Mouse (Mus musculus) testis, adult 2 months (tissue): Measurements from ENCODE around the gene Fam186a. TPM values are rescaled to one million over a fixed set of nuclear protein-coding genes. Genes with fewer than 3 reads are reported as not detected.
"Not testable (repeated sequence)": the region's sequence is repeated elsewhere in the genome, so short reads cannot be mapped to it uniquely, and the experiment has no call there.

Experiments
- H3K27ac ChIP-seq: fragments of 200-500 bp; 2 replicates; pipeline ENCODE4 v1.5.1; 2012; ENCODE audit warnings: low read depth, low read length; ENCODE audit not compliant: control insufficient read depth, insufficient read depth
- H3K27me3 ChIP-seq: fragments of 200-500 bp; 2 replicates; pipeline ENCODE4 v1.6.1; 2012; ENCODE audit warnings: mild to moderate bottlenecking, low read length, moderate library complexity; ENCODE audit not compliant: control insufficient read depth, insufficient read depth
- H3K36me3 ChIP-seq: fragments of 200-500 bp; 2 replicates; pipeline ENCODE4 v1.6.1; 2012; ENCODE audit warnings: mild to moderate bottlenecking, low read length; ENCODE audit not compliant: control insufficient read depth, insufficient read depth
- H3K4me1 ChIP-seq: fragments of 200-500 bp; 2 replicates; pipeline ENCODE4 v1.6.1; 2012; ENCODE audit warnings: low read length; ENCODE audit not compliant: control insufficient read depth, insufficient read depth
- H3K4me3 ChIP-seq: fragments of 200-500 bp; 2 replicates; pipeline ENCODE4 v1.5.1; 2012; ENCODE audit warnings: low read depth, mild to moderate bottlenecking, low read length, moderate library complexity, mixed read lengths; ENCODE audit not compliant: control insufficient read depth
- CTCF ChIP-seq: fragments of 200-500 bp; IDR thresholded peaks from 2 replicates; pipeline ENCODE4 v1.5.1; 2012; ENCODE audit warnings: low read depth, mild to moderate bottlenecking, inconsistent platforms, low read length, moderate library complexity; ENCODE audit not compliant: control insufficient read depth, insufficient read depth, insufficient replicate concordance
- POLR2A ChIP-seq: fragments of 200-500 bp; IDR thresholded peaks from 2 replicates; pipeline ENCODE4 v1.6.1; 2012; ENCODE audit warnings: low read depth, mild to moderate bottlenecking, inconsistent platforms, low read length, moderate library complexity; ENCODE audit not compliant: control insufficient read depth
- polyA plus RNA-seq: library from polyadenylated mRNA; depleted of rRNA; stranded (reverse); fragments of >200 nt; gene quantifications from 2 replicates; pipeline ENCODE4 v1.2.3, GENCODE M21; 2012

The Fam186a gene
- polyA plus RNA-seq, 1 experiment = 69.6 TPM

DNA sequence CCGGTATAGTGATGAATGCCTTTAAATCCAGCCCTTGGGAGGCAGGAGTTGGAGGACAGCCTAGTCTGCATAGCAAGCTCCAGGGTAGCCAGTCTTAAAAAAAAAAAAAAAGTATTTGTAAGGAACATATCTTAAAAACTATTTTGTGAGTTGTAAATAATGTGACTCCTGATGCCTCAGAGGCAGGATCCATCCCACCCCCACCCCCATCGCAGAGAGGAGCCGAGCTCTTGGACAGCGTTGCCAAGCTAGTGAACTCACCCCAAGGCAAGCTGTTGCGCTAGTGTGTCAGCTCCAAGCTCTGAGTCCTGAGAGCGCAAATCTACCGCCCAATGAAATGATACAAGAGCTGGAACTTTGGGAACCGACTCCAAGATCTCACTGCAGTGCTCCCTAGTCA lies 35.6 kb downstream of the Fam186a start:
- H3K36me3 ChIP-seq = no peaks in the 10 kb centered on the region
- H3K4me3 ChIP-seq = peak overlapping the region; percentile 78
- no peaks in the 10 kb centered on the region for H3K27me3 ChIP-seq
- H3K27ac ChIP-seq = peak overlapping the region; percentile 83
- no peak for TF ChIP-seq POLR2A
- peaks cover 5% of the 10 kb centered on the region for H3K4me1 ChIP-seq

DNA sequence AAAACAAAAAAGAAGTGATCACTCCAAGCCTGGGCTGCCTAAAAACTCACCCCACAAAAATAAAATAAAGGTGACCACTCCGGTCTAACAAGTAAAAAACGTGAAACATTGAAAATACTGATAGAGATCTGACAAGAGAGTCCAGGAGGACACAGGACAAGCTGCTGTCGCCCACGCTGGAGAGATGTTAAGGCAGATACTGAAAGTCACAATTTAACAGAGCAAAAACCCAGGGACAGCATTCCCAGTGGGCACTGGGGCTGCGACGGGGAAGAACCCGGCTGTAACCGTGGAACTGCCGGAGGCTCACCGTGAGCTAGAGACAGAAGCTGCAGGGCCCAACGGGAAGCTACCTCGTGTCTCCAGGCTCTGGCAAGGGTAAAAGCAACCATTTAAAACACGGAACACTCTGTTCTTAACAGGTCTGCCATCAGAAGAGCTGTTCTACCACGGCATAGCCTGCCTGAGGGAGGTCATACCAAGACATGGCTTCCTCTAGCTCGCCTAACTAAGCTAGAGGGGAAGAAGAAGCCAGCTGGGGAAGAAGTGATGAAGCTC lies 47.2 kb downstream of the Fam186a start:
- H3K27me3 ChIP-seq = no peaks in the 10 kb centered on the region
- no peaks in the 10 kb centered on the region for H3K36me3 ChIP-seq
- peak overlapping the region; percentile 76 for H3K4me3 ChIP-seq
- peaks cover 4% of the 10 kb centered on the region for H3K4me1 ChIP-seq
- H3K27ac ChIP-seq = peak overlapping the region; percentile 72
- peak; percentile 51; the same call in 1 of the 2 replicates for TF ChIP-seq POLR2A
- TF ChIP-seq CTCF = no peak

DNA sequence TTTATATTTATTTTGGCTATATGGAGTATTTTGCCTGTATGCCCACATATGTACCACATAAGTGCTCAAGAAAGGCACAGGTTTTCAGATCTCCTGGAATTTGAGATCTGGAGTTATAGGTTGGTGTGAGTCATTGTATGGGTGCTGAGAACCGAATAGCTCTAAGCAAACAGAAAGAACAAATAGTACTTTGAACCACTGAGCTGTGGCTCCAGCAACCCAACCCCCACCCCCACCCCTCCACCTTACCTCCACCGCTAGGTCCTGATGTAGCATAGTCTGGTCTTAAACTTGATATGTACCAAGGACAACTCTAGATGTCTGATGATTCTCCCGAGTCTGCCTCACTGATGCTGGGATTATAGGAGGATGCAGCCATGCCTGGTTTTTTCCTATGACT lies 49.6 kb downstream of the Fam186a start:
- no peak overlapping the region for H3K27ac ChIP-seq
- no peaks in the 10 kb centered on the region for H3K27me3 ChIP-seq
- peaks cover 4% of the 10 kb centered on the region for H3K4me1 ChIP-seq
- TF ChIP-seq CTCF (no peak), POLR2A (no peak)
- no peak overlapping the region for H3K4me3 ChIP-seq
- H3K36me3 ChIP-seq = no peaks in the 10 kb centered on the region

DNA sequence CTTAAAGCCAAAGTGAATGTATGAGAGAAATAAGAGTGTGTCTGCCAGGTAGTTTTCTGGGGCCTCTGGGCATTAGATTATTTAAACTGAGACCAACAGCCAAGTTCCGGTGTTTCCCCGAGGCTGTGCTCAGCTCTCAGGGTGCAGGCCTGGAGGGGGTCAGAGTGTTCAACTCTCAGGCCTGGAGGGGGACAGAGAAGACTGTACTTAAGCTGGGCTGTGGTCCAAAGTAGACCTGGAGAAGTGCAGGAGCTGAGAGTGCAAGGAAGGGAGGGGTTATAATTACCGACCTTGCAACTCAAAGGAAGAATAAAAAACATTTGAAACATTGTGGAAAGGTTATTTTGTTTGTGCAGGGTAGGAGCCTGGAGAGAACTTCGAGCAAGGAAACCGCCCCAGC lies 52.2 kb downstream of the Fam186a start:
- TF ChIP-seq POLR2A (no peak), CTCF (no peak)
- Histone ChIP-seq H3K36me3 (no peaks in the 10 kb centered on the region), H3K4me1 (peaks cover 2% of the 10 kb centered on the region), H3K27me3 (no peaks in the 10 kb centered on the region), H3K4me3 (no peak overlapping the region), H3K27ac (no peak overlapping the region)

DNA sequence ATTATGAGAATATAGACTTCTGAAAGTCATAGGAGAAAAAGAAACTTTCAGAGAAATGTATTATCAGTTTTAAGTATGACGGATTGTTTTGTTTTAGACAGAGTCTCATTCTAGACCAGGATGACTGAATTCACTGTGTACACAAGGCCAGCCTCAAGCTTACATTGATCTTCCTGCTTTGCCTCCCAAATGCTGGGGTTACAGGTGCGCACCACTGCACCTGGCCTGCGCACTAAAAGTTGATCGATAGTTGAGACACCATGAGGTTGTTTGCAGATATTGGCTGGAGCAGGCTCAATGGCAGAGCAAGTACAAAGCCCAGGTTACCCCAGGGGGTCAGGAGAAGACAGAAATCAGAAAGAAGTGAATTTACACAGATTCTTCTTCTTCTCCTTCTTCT lies 55.1 kb downstream of the Fam186a start:
- no peak overlapping the region for H3K27ac ChIP-seq

DNA sequence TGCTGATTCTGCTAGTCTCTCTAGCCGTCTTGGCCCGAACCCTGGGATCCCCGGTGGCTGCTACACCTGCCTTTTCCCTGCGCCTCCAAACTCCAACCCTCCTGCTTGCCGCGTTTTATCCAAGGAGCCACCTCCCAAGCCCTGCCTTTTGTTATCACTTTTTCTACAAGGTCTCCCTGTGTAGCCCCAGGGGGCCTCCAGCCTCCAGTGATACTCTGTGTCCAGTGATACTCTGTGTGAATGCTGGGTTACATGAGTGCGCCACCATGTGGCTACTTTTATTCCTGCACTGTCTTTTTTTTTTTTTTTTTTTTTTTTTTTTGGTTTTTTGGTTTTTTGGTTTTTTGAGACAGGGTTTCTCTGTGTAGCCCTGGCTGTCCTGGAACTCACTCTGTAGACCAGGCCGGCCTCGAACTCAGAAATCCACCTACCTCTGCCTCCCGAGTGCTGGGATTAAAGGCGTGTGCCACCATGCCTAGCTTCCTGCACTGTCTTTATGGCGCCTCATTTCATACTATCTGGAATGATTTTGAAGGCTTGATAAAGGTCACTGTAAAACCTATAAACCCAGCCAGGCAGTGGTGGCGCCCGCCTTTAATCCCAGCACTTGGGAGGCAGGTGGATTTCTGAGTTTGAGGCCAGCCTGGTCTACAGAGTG lies 57.4 kb downstream of the Fam186a start:
- H3K27ac ChIP-seq, H3K27me3 ChIP-seq, H3K4me1 ChIP-seq, H3K4me3 ChIP-seq, H3K36me3 ChIP-seq: not testable (repeated sequence)
- TF ChIP-seq CTCF = peak; percentile 20; the same call in 1 of the 2 replicates

More for the DNA sequence above, 55.1 kb downstream of the Fam186a start:
- Histone ChIP-seq H3K4me1 (no peaks in the 10 kb centered on the region; the same call in 1 of the 2 replicates), H3K27me3 (no peaks in the 10 kb centered on the region), H3K4me3 (no peak overlapping the region), H3K36me3 (no peaks in the 10 kb centered on the region)
- TF ChIP-seq CTCF (no peak), POLR2A (no peak)

DNA sequence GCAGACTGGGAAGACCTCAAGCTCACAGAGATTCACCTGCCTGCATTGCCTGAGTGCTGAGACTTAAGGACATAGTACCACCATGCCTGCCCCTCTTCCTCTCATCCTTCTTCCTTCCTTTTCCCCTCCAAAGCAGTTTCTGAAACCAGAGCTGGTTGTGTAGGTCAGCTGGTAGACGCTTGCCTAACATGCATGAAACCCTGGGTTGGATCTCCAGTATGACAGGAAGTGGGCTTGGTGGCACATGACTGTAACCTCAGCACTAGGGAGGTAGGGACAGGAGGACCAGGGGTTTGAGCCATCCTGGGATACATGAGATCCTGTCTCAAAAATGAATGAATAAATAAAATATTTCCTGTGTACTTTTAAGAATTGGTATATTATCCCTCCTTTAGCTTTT lies 59.3 kb downstream of the Fam186a start:
- no peak for TF ChIP-seq CTCF
- TF ChIP-seq POLR2A = no peak
- no peaks in the 10 kb centered on the region for H3K27me3 ChIP-seq
- H3K4me3 ChIP-seq = no peak overlapping the region
- no peak overlapping the region for H3K27ac ChIP-seq
- H3K4me1 ChIP-seq = no peaks in the 10 kb centered on the region
- H3K36me3 ChIP-seq = no peaks in the 10 kb centered on the region
